Mouse (Mus musculus) skeletal muscle tissue, adult 2 months (tissue): Measurements from ENCODE around the gene Evpl.

Experiments
- DNase-seq: peaks from one replicate; pipeline ENCODE4 v3.0.0-alpha.2; 2012; ENCODE audit warnings: low read depth, low spot score

Evpl gene

GRCm38 (mm10) chr11:116255090-116255981 is 17.5 kb upstream of the Evpl start:
- DNase-seq: no peak

- DNase-seq: no peak
Observed at GRCm38 (mm10) chr11:116254627-116255026, 16.8 kb upstream of the Evpl start.

- DNase-seq: no peak
Observed at GRCm38 (mm10) chr11:116253076-116253600, 15.3 kb upstream of the Evpl start.

GRCm38 (mm10) chr11:116250898-116251297 is 13.0 kb upstream of the Evpl start:
- DNase-seq: no peak

GRCm38 (mm10) chr11:116247502-116248222 is 9.8 kb upstream of the Evpl start:
- DNase-seq: no peak

- DNase-seq: no peak
Observed at GRCm38 (mm10) chr11:116245616-116246015, 7.7 kb upstream of the Evpl start.

- no peak for DNase-seq
Observed at GRCm38 (mm10) chr11:116244580-116244979, 6.7 kb upstream of the Evpl start.

GRCm38 (mm10) chr11:116241744-116242235 is 3.9 kb upstream of the Evpl start:
- no peak for DNase-seq

GRCm38 (mm10) chr11:116239797-116240196 is 1.9 kb upstream of the Evpl start:
- no peak for DNase-seq

GRCm38 (mm10) chr11:116234901-116235300 is 3.0 kb downstream of the Evpl start:
- no peak for DNase-seq

- no peak for DNase-seq
Observed at GRCm38 (mm10) chr11:116232427-116232826, 5.5 kb downstream of the Evpl start.

GRCm38 (mm10) chr11:116228699-116229098 is 9.2 kb downstream of the Evpl start:
- DNase-seq: no peak

GRCm38 (mm10) chr11:116226414-116226813 is 11.5 kb downstream of the Evpl start:
- DNase-seq: peak; percentile 66

- no peak for DNase-seq
Observed at GRCm38 (mm10) chr11:116222740-116223059, 15.2 kb downstream of the Evpl start.

GRCm38 (mm10) chr11:116221931-116222739 is 15.7 kb downstream of the Evpl start:
- DNase-seq: no peak

- peak; percentile 34 for DNase-seq
Observed at GRCm38 (mm10) chr11:116219885-116220284, 18.0 kb downstream of the Evpl start.

GRCm38 (mm10) chr11:116218737-116219400 is 19.0 kb downstream of the Evpl start:
- DNase-seq: peak; percentile 74

GRCm38 (mm10) chr11:116218263-116218662 is 19.6 kb downstream of the Evpl start:
- DNase-seq: peak; percentile 68

- DNase-seq: no peak
Observed at GRCm38 (mm10) chr11:116216549-116216948, 21.3 kb downstream of the Evpl start.

GRCm38 (mm10) chr11:116215991-116216390 is 21.9 kb downstream of the Evpl start:
- DNase-seq: no peak

GRCm38 (mm10) chr11:116215181-116215580 is 22.7 kb downstream of the Evpl start:
- no peak for DNase-seq
